Mouse (Mus musculus): Measurements from ENCODE around the gene Rnf150. TPM values are rescaled to one million over a fixed set of nuclear protein-coding genes. Genes with fewer than 3 reads are reported as not detected.

Gene Rnf150
- polyA plus RNA-seq, 1 experiment from 2014 or later, result 2.1 TPM

- 81% methylated on average over 4 of the region's 4 CpGs for WGBS
- Histone ChIP-seq H3K4me2 (ENCODE audit: low read length) (no peak overlapping the region), H3K27me3 (ENCODE audit: control insufficient read depth, insufficient read depth, low read depth, low read length) (no peaks in the 10 kb centered on the region), H3K36me3 (ENCODE audit: control insufficient read depth, insufficient read depth, low read length) (no peaks in the 10 kb centered on the region), H3K9ac (ENCODE audit: low read depth, low read length) (no peak overlapping the region), H3K4me1 (ENCODE audit: control insufficient read depth, insufficient read depth, low read length) (no peaks in the 10 kb centered on the region), H3K9me3 (replicated peaks; ENCODE audit: control insufficient read depth, low read length, poor library complexity, severe bottlenecking) (no peaks in the 10 kb centered on the region), H3K4me3 (ENCODE audit: low read depth, low read length) (no peak overlapping the region), H3K27ac (ENCODE audit: low read length) (no peak overlapping the region)
- no peak for ATAC-seq
These were observed 37.8 kb downstream of the Rnf150 start for GRCm38 (mm10) chr8:82900958-82901357.

DNA sequence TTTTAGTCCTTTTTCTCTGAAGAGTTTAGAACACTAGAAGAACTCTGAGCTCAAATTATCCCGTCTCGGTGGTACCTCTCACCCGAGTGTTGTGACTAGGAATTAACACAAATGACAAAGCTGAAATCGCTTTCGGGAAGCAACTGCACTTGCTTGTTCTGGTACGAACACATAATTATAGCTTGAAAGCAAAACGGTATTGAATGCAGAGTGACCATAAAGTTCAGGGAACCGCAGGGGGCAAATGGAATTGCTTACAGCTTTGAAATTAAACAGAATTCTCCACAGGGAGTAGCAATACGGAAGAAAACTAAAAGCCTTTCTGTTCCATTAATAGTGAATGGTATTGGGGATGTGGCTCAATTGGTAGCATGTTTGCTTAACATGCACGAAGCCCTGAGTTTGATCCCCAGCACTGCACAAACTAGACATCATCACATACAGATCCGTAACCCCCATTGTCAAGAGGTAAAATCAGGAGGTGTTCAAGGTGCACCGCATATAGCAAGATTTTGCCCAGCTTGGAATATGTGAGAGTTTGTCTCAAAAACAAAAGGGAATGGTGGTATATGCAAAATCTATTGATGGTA is 38.5 kb downstream of the Rnf150 start:
- H3K27ac ChIP-seq (ENCODE audit: low read length), result no peak overlapping the region
- no peaks in the 10 kb centered on the region for H3K27me3 ChIP-seq (ENCODE audit: control insufficient read depth, insufficient read depth, low read depth, low read length)
- no peak overlapping the region for H3K4me2 ChIP-seq (ENCODE audit: low read length)
- H3K36me3 ChIP-seq (ENCODE audit: control insufficient read depth, insufficient read depth, low read length), result no peaks in the 10 kb centered on the region
- H3K4me3 ChIP-seq (ENCODE audit: low read depth, low read length), result no peak overlapping the region
- no peaks in the 10 kb centered on the region for H3K4me1 ChIP-seq (ENCODE audit: control insufficient read depth, insufficient read depth, low read length)
- 58% methylated on average over 12 of the region's 12 CpGs for WGBS
- H3K9ac ChIP-seq (ENCODE audit: low read depth, low read length), result no peak overlapping the region
- ATAC-seq, result no peak
- no peaks in the 10 kb centered on the region for H3K9me3 ChIP-seq (replicated peaks; ENCODE audit: control insufficient read depth, low read length, poor library complexity, severe bottlenecking)

GRCm38 (mm10) chr8:82903497-82903896 is 40.3 kb downstream of the Rnf150 start:
- Histone ChIP-seq H3K27ac (ENCODE audit: low read length) (no peak overlapping the region), H3K4me2 (ENCODE audit: low read length) (no peak overlapping the region), H3K9ac (ENCODE audit: low read depth, low read length) (no peak overlapping the region), H3K4me3 (ENCODE audit: low read depth, low read length) (no peak overlapping the region), H3K9me3 (replicated peaks; ENCODE audit: control insufficient read depth, low read length, poor library complexity, severe bottlenecking) (no peaks in the 10 kb centered on the region), H3K27me3 (ENCODE audit: control insufficient read depth, insufficient read depth, low read depth, low read length) (no peaks in the 10 kb centered on the region), H3K4me1 (ENCODE audit: control insufficient read depth, insufficient read depth, low read length) (no peaks in the 10 kb centered on the region), H3K36me3 (ENCODE audit: control insufficient read depth, insufficient read depth, low read length) (no peaks in the 10 kb centered on the region)
- WGBS, result 73% methylated on average over 3 of the region's 3 CpGs
- ATAC-seq, result no peak

- Histone ChIP-seq H3K4me3 (ENCODE audit: low read depth, low read length) (no peak overlapping the region), H3K9me3 (replicated peaks; ENCODE audit: control insufficient read depth, low read length, poor library complexity, severe bottlenecking) (no peaks in the 10 kb centered on the region), H3K27me3 (ENCODE audit: control insufficient read depth, insufficient read depth, low read depth, low read length) (no peaks in the 10 kb centered on the region), H3K9ac (ENCODE audit: low read depth, low read length) (no peak overlapping the region), H3K36me3 (ENCODE audit: control insufficient read depth, insufficient read depth, low read length) (no peaks in the 10 kb centered on the region), H3K4me2 (ENCODE audit: low read length) (no peak overlapping the region), H3K27ac (ENCODE audit: low read length) (no peak overlapping the region), H3K4me1 (ENCODE audit: control insufficient read depth, insufficient read depth, low read length) (no peaks in the 10 kb centered on the region)
- no peak for ATAC-seq
- 92% methylated on average over 3 of the region's 3 CpGs for WGBS
These were observed 44.1 kb downstream of the Rnf150 start for GRCm38 (mm10) chr8:82907271-82907670.

GRCm38 (mm10) chr8:82911436-82911835 is 48.3 kb downstream of the Rnf150 start:
- Histone ChIP-seq H3K9me3 (replicated peaks; ENCODE audit: control insufficient read depth, low read length, poor library complexity, severe bottlenecking) (no peaks in the 10 kb centered on the region), H3K27me3 (ENCODE audit: control insufficient read depth, insufficient read depth, low read depth, low read length) (no peaks in the 10 kb centered on the region), H3K36me3 (ENCODE audit: control insufficient read depth, insufficient read depth, low read length) (no peaks in the 10 kb centered on the region), H3K4me3 (ENCODE audit: low read depth, low read length) (no peak overlapping the region), H3K9ac (ENCODE audit: low read depth, low read length) (no peak overlapping the region), H3K4me2 (ENCODE audit: low read length) (no peak overlapping the region), H3K4me1 (ENCODE audit: control insufficient read depth, insufficient read depth, low read length) (no peaks in the 10 kb centered on the region), H3K27ac (ENCODE audit: low read length) (no peak overlapping the region)
- ATAC-seq, result no peak

- H3K9ac ChIP-seq (ENCODE audit: low read depth, low read length), result no peak overlapping the region
These were observed 49.1 kb downstream of the Rnf150 start for GRCm38 (mm10) chr8:82912282-82912681.

DNA sequence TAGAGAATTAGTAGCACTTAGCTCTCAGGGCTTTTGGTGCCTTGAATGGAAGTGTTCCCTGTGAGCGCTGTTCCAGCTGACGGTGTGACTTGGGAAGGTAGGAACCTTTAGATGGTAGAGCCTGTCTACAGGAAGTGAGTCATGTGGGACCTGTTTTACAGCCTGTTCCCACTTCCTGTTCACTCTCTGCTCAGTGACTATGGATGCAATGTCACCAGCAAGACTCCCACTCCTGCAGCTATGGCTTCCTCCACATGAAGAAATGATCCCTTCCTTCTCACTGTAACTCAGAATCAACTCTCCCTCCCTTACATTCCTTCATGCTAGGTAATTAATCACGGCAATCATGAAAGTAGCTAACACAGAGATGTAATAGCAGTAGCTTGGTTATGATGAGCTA is 51.4 kb downstream of the Rnf150 start:
- no peak overlapping the region for H3K27ac ChIP-seq (ENCODE audit: low read length)
- ATAC-seq, result no peak
- WGBS, result 95% methylated on average over 3 of the region's 3 CpGs
- no peak overlapping the region for H3K9ac ChIP-seq (ENCODE audit: low read depth, low read length)
- no peak overlapping the region for H3K4me3 ChIP-seq (ENCODE audit: low read depth, low read length)
- H3K36me3 ChIP-seq (ENCODE audit: control insufficient read depth, insufficient read depth, low read length), result no peaks in the 10 kb centered on the region
- no peaks in the 10 kb centered on the region for H3K27me3 ChIP-seq (ENCODE audit: control insufficient read depth, insufficient read depth, low read depth, low read length)
- H3K9me3 ChIP-seq (replicated peaks; ENCODE audit: control insufficient read depth, low read length, poor library complexity, severe bottlenecking), result no peaks in the 10 kb centered on the region
- 0 out of 2 replicates have a peak, but pooled peaks cover 2% of the 10 kb centered on the region for H3K4me1 ChIP-seq (ENCODE audit: control insufficient read depth, insufficient read depth, low read length)
- H3K4me2 ChIP-seq (ENCODE audit: low read length), result no peak overlapping the region

More at GRCm38 (mm10) chr8:82912282-82912681, 49.1 kb downstream of the Rnf150 start:
- Histone ChIP-seq H3K27ac (ENCODE audit: low read length) (no peak overlapping the region), H3K9me3 (replicated peaks; ENCODE audit: control insufficient read depth, low read length, poor library complexity, severe bottlenecking) (no peaks in the 10 kb centered on the region), H3K27me3 (ENCODE audit: control insufficient read depth, insufficient read depth, low read depth, low read length) (no peaks in the 10 kb centered on the region), H3K4me2 (ENCODE audit: low read length) (no peak overlapping the region), H3K4me1 (ENCODE audit: control insufficient read depth, insufficient read depth, low read length) (no peaks in the 10 kb centered on the region), H3K4me3 (ENCODE audit: low read depth, low read length) (no peak overlapping the region), H3K36me3 (ENCODE audit: control insufficient read depth, insufficient read depth, low read length) (no peaks in the 10 kb centered on the region)
- no peak for ATAC-seq
- 89% methylated on average over 4 of the region's 4 CpGs for WGBS

DNA sequence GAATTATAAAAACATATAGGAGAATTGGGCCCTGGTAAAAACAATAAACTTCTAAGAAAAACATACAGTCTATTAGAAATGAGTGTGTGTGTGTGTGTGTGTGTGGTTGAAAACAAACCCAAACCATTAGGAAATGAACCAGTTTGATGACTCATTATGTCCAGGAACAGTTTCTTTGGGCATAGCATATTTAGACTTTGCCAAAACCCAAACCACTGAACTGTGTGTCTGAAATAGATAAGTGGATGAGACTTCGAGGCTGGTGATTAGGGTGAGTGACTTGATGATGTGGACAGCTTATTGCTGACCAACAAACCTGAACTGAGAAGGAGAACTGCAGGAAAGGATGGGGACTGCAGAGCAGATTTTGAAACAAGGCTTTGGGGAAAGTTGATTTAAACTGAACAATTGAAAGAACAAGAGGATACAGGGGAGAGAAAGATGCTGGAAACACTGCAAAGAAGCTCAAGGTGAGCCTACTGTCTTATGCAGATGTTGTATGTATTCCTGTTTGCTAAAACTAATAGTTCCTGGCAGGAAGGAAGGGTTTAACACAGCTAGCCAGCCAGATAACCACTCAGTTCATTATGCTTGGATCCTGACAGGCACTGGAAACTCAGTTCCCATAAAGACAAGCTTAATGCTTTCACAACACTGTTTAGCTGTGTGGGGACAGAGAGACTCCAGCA is 53.8 kb downstream of the Rnf150 start:
- H3K4me1 ChIP-seq (ENCODE audit: control insufficient read depth, insufficient read depth, low read length), result 0 out of 2 replicates have a peak, but pooled peaks cover 2% of the 10 kb centered on the region
- no peaks in the 10 kb centered on the region for H3K36me3 ChIP-seq (ENCODE audit: control insufficient read depth, insufficient read depth, low read length)
- WGBS, result 69% methylated on average over 1 of the region's 1 CpGs
- no peak overlapping the region for H3K4me3 ChIP-seq (ENCODE audit: low read depth, low read length)
- no peak overlapping the region for H3K4me2 ChIP-seq (ENCODE audit: low read length)
- H3K9ac ChIP-seq (ENCODE audit: low read depth, low read length), result no peak overlapping the region
- no peaks in the 10 kb centered on the region for H3K9me3 ChIP-seq (replicated peaks; ENCODE audit: control insufficient read depth, low read length, poor library complexity, severe bottlenecking)
- ATAC-seq, result no peak
- H3K27me3 ChIP-seq (ENCODE audit: control insufficient read depth, insufficient read depth, low read depth, low read length), result no peaks in the 10 kb centered on the region
- H3K27ac ChIP-seq (ENCODE audit: low read length), result no peak overlapping the region

- Histone ChIP-seq H3K27ac (ENCODE audit: low read length) (no peak overlapping the region), H3K4me2 (ENCODE audit: low read length) (no peak overlapping the region), H3K9me3 (replicated peaks; ENCODE audit: control insufficient read depth, low read length, poor library complexity, severe bottlenecking) (no peaks in the 10 kb centered on the region), H3K4me1 (ENCODE audit: control insufficient read depth, insufficient read depth, low read length) (0 out of 2 replicates have a peak, but pooled peaks cover 2% of the 10 kb centered on the region), H3K9ac (ENCODE audit: low read depth, low read length) (no peak overlapping the region), H3K4me3 (ENCODE audit: low read depth, low read length) (no peak overlapping the region), H3K27me3 (ENCODE audit: control insufficient read depth, insufficient read depth, low read depth, low read length) (no peaks in the 10 kb centered on the region), H3K36me3 (ENCODE audit: control insufficient read depth, insufficient read depth, low read length) (no peaks in the 10 kb centered on the region)
- 81% methylated on average over 5 of the region's 5 CpGs for WGBS
- no peak for ATAC-seq
These were observed 54.6 kb downstream of the Rnf150 start for GRCm38 (mm10) chr8:82917540-82918316.
